Mouse (Mus musculus): ENCODE measurements at regions not wholly inside any gene's neighbourhood (a gene's known extent, or its start where the extent isn't known, plus 50 kb on each side); places are given as distances from the start of the nearest gene placed in this dataset.

GRCm38 (mm10) chr13:52772081-52772480, 157.4 kb downstream of the Auh start:
- Histone ChIP-seq H3K4me1 (ENCODE audit: control insufficient read depth, insufficient read depth, low read length) (peaks cover 12% of the 10 kb centered on the region), H3K9me3 (replicated peaks; ENCODE audit: control insufficient read depth, low read length) (no peaks in the 10 kb centered on the region), H3K27me3 (ENCODE audit: control insufficient read depth, insufficient read depth, low read length) (no peaks in the 10 kb centered on the region), H3K9ac (ENCODE audit: low read length) (no peak overlapping the region), H3K4me2 (ENCODE audit: low read depth, low read length) (no peak overlapping the region), H3K27ac (ENCODE audit: low read length) (no peak overlapping the region), H3K4me3 (replicated peaks; ENCODE audit: low read length) (no peak overlapping the region), H3K36me3 (ENCODE audit: control insufficient read depth, insufficient read depth, low read length) (no peaks in the 10 kb centered on the region)
- WGBS: 73% methylated on average over 4 of the region's 4 CpGs
- ATAC-seq (ENCODE audit: insufficient read depth, low FRiP score): no peak

- Histone ChIP-seq H3K36me3 (ENCODE audit: control insufficient read depth, insufficient read depth, low read length) (no peaks in the 10 kb centered on the region), H3K9ac (ENCODE audit: low read length) (no peak overlapping the region), H3K4me2 (ENCODE audit: low read depth, low read length) (no peak overlapping the region), H3K4me3 (replicated peaks; ENCODE audit: low read length) (no peak overlapping the region), H3K27ac (ENCODE audit: low read length) (peak overlapping the region; percentile 17; the same call in 1 of the 2 replicates), H3K4me1 (ENCODE audit: control insufficient read depth, insufficient read depth, low read length) (peaks cover 12% of the 10 kb centered on the region), H3K9me3 (replicated peaks; ENCODE audit: control insufficient read depth, low read length) (no peaks in the 10 kb centered on the region), H3K27me3 (ENCODE audit: control insufficient read depth, insufficient read depth, low read length) (no peaks in the 10 kb centered on the region)
- 53% methylated on average over 6 of the region's 6 CpGs for WGBS
- peak; percentile 65; the same call in 1 of the 2 replicates for ATAC-seq (ENCODE audit: insufficient read depth, low FRiP score)
These were observed 152.0 kb downstream of the Auh start for GRCm38 (mm10) chr13:52777396-52778034.

GRCm38 (mm10) chr13:52778848-52779247, 150.6 kb downstream of the Auh start:
- Histone ChIP-seq H3K4me2 (ENCODE audit: low read depth, low read length) (no peak overlapping the region), H3K36me3 (ENCODE audit: control insufficient read depth, insufficient read depth, low read length) (no peaks in the 10 kb centered on the region), H3K4me1 (ENCODE audit: control insufficient read depth, insufficient read depth, low read length) (peaks cover 12% of the 10 kb centered on the region), H3K4me3 (replicated peaks; ENCODE audit: low read length) (no peak overlapping the region), H3K27me3 (ENCODE audit: control insufficient read depth, insufficient read depth, low read length) (no peaks in the 10 kb centered on the region), H3K27ac (ENCODE audit: low read length) (no peak overlapping the region), H3K9me3 (replicated peaks; ENCODE audit: control insufficient read depth, low read length) (no peaks in the 10 kb centered on the region), H3K9ac (ENCODE audit: low read length) (no peak overlapping the region)
- WGBS: 20% methylated on average over 4 of the region's 4 CpGs
- ATAC-seq (ENCODE audit: insufficient read depth, low FRiP score): no peak

Data from stomach, embryonic 16.5 days (tissue).